7 mouse cellular contexts compared by ENCODE assay signal in genomic region chr5:115480101-115480500, GRCm38 (mm10). TPM values are rescaled to one million over a fixed set of nuclear protein-coding genes. Genes with fewer than 3 reads are reported as not detected.
DNase-seq lines count a peak whose midpoint lies in the region; ATAC-seq lines count a peak whose summit lies in the region.

No protein-coding gene starts in this region.

- peak overlapping the region; percentile 35; the same call in 1 of the 2 replicates for H3K9ac ChIP-seq in neural tube, embryonic 11.5 days (ENCODE audit: low read length)
- H3K9ac ChIP-seq in forebrain, embryonic 16.5 days (replicated peaks; ENCODE audit: low read depth, low read length), result 0 out of 2 replicates have a peak overlapping the region, but pooled peaks have one; percentile 17
- H3K9ac ChIP-seq in liver, embryonic 13.5 days, result peak overlapping the region; percentile 39; the same call in 1 of the 2 replicates
- no peak overlapping the region for H3K9ac ChIP-seq in stomach, embryonic 14.5 days (replicated peaks; ENCODE audit: low read depth, low read length)

- no peaks in the 10 kb centered on the region for H3K9me3 ChIP-seq in neural tube, embryonic 11.5 days (ENCODE audit: control insufficient read depth, low read length)
- no peaks in the 10 kb centered on the region for H3K9me3 ChIP-seq in forebrain, embryonic 16.5 days (ENCODE audit: control insufficient read depth, low read length)
- H3K9me3 ChIP-seq in liver, embryonic 13.5 days (replicated peaks), result no peaks in the 10 kb centered on the region
- no peaks in the 10 kb centered on the region for H3K9me3 ChIP-seq in stomach, embryonic 14.5 days (ENCODE audit: control insufficient read depth, low read depth, low read length)

- no peak for DNase-seq in neural tube, embryonic 11.5 days (ENCODE audit: low spot score)
- DNase-seq in neural tube, embryonic 10.5 days (ENCODE audit: extremely low spot score, low spot score), result no peak
- DNase-seq in liver, embryonic 13.5 days, result no peak
- DNase-seq in cerebellum, postnatal 4 days (ENCODE audit: low spot score in 2 of 2), result no peak
- no peak for DNase-seq in layer of hippocampus, adult 9-11 months

- no peak overlapping the region for H3K4me3 ChIP-seq in neural tube, embryonic 11.5 days (ENCODE audit: low read depth, low read length)
- H3K4me3 ChIP-seq in forebrain, embryonic 16.5 days (replicated peaks; ENCODE audit: low read length), result peak overlapping the region; percentile 21
- peak overlapping the region; percentile 36 for H3K4me3 ChIP-seq in liver, embryonic 13.5 days (replicated peaks)
- H3K4me3 ChIP-seq in stomach, embryonic 14.5 days (ENCODE audit: low read depth, low read length), result no peak overlapping the region

- ATAC-seq in neural tube, embryonic 11.5 days (ENCODE audit: insufficient read depth, low FRiP score, low TSS enrichment), result no peak
- no peak for ATAC-seq in forebrain, embryonic 16.5 days
- ATAC-seq in liver, embryonic 13.5 days (ENCODE audit: low read depth), result no peak
- no peak for ATAC-seq in stomach, embryonic 14.5 days (ENCODE audit: insufficient number of reproducible peaks, insufficient read depth, low FRiP score, low read depth)

- H3K36me3 ChIP-seq in neural tube, embryonic 11.5 days (ENCODE audit: control insufficient read depth, insufficient read depth, low read length), result no peaks in the 10 kb centered on the region
- no peaks in the 10 kb centered on the region for H3K36me3 ChIP-seq in forebrain, embryonic 16.5 days (ENCODE audit: control insufficient read depth, insufficient read depth)
- H3K36me3 ChIP-seq in liver, embryonic 13.5 days, result no peaks in the 10 kb centered on the region
- H3K36me3 ChIP-seq in stomach, embryonic 14.5 days (ENCODE audit: control insufficient read depth, insufficient read depth, low read length), result peaks cover 5% of the 10 kb centered on the region; the same call in 1 of the 2 replicates

- H3K27me3 ChIP-seq in neural tube, embryonic 11.5 days (ENCODE audit: control insufficient read depth, insufficient read depth, low read length), result peaks cover 13% of the 10 kb centered on the region
- no peaks in the 10 kb centered on the region for H3K27me3 ChIP-seq in forebrain, embryonic 16.5 days (replicated peaks; ENCODE audit: control insufficient read depth, insufficient read depth, low read length)
- 0 out of 2 replicates have a peak, but pooled peaks cover 1% of the 10 kb centered on the region for H3K27me3 ChIP-seq in liver, embryonic 13.5 days
- no peaks in the 10 kb centered on the region for H3K27me3 ChIP-seq in stomach, embryonic 14.5 days (ENCODE audit: control insufficient read depth, insufficient read depth, low read length)

- 21% methylated on average over 27 of the region's 27 CpGs for WGBS in neural tube, embryonic 11.5 days
- 16% methylated on average over 27 of the region's 27 CpGs for WGBS in forebrain, embryonic 16.5 days
- 34% methylated on average over 27 of the region's 27 CpGs for WGBS in liver, embryonic 13.5 days (ENCODE audit: insufficient replicate concordance)
- 25% methylated on average over 27 of the region's 27 CpGs for WGBS in stomach, embryonic 14.5 days

- peak overlapping the region; percentile 27 for H3K4me2 ChIP-seq in neural tube, embryonic 11.5 days (ENCODE audit: low read depth)
- peak overlapping the region; percentile 41 for H3K4me2 ChIP-seq in forebrain, embryonic 16.5 days (ENCODE audit: low read length)
- H3K4me2 ChIP-seq in liver, embryonic 13.5 days, result peak overlapping the region; percentile 58
- H3K4me2 ChIP-seq in stomach, embryonic 14.5 days (replicated peaks; ENCODE audit: low read depth, low read length), result peak overlapping the region; percentile 29; the same call in 1 of the 2 replicates

- no peak overlapping the region for H3K27ac ChIP-seq in neural tube, embryonic 11.5 days (ENCODE audit: low read depth, low read length)
- no peak overlapping the region for H3K27ac ChIP-seq in forebrain, embryonic 16.5 days (ENCODE audit: low read length)
- H3K27ac ChIP-seq in liver, embryonic 13.5 days, result no peak overlapping the region
- no peak overlapping the region for H3K27ac ChIP-seq in stomach, embryonic 14.5 days (ENCODE audit: low read length)

- H3K4me1 ChIP-seq in neural tube, embryonic 11.5 days (ENCODE audit: control insufficient read depth, insufficient read depth, low read length), result peaks cover 8% of the 10 kb centered on the region; the same call in 1 of the 2 replicates
- H3K4me1 ChIP-seq in forebrain, embryonic 16.5 days (replicated peaks; ENCODE audit: control insufficient read depth, insufficient read depth, low read length), result peaks cover 33% of the 10 kb centered on the region
- H3K4me1 ChIP-seq in liver, embryonic 13.5 days (replicated peaks), result peaks cover 38% of the 10 kb centered on the region
- peaks cover 5% of the 10 kb centered on the region; the same call in 1 of the 2 replicates for H3K4me1 ChIP-seq in stomach, embryonic 14.5 days (ENCODE audit: control insufficient read depth, insufficient read depth, low read length)

RNA-seq across cellular contexts. Expression of gene Sirt4, which starts 4.4 kb away (rescaled TPM):
- 15.5 and 23.5 TPM in 2 replicates for polyA plus RNA-seq in neural tube, embryonic 11.5 days (2014; fragmentation: Nextera tagmentation; extraction: Ambion mirVana)
- polyA plus RNA-seq in forebrain, embryonic 16.5 days (2015; fragmentation: Nextera tagmentation; extraction: Ambion mirVana), result 32.7 and 37.6 TPM in 2 replicates
- polyA plus RNA-seq in liver, embryonic 13.5 days (2015; fragmentation: Nextera tagmentation; extraction: Ambion mirVana), result 5.6 and 6.1 TPM in 2 replicates
- polyA plus RNA-seq in stomach, embryonic 14.5 days (2014; fragmentation: Nextera tagmentation; extraction: Ambion mirVana), result 20.9 and 23.5 TPM in 2 replicates

RNA-seq across cellular contexts. Expression of gene Pla2g1b, which starts 14.0 kb away (rescaled TPM):
- polyA plus RNA-seq in neural tube, embryonic 11.5 days (2014; fragmentation: Nextera tagmentation; extraction: Ambion mirVana), result not detected in 2 replicates
- polyA plus RNA-seq in forebrain, embryonic 16.5 days (2015; fragmentation: Nextera tagmentation; extraction: Ambion mirVana), result not detected in 2 replicates
- 0.35 TPM in 1 of 2 replicates, not detected in the other for polyA plus RNA-seq in liver, embryonic 13.5 days (2015; fragmentation: Nextera tagmentation; extraction: Ambion mirVana)
- 16.7 and 20.2 TPM in 2 replicates for polyA plus RNA-seq in stomach, embryonic 14.5 days (2014; fragmentation: Nextera tagmentation; extraction: Ambion mirVana)

RNA-seq across cellular contexts. Expression of gene Pxn, which starts 26.4 kb away (rescaled TPM):
- polyA plus RNA-seq in neural tube, embryonic 11.5 days (2014; fragmentation: Nextera tagmentation; extraction: Ambion mirVana), result 13.3 and 13.7 TPM in 2 replicates
- 20.6 and 22.5 TPM in 2 replicates for polyA plus RNA-seq in forebrain, embryonic 16.5 days (2015; fragmentation: Nextera tagmentation; extraction: Ambion mirVana)
- 11.1 and 14.5 TPM in 2 replicates for polyA plus RNA-seq in liver, embryonic 13.5 days (2015; fragmentation: Nextera tagmentation; extraction: Ambion mirVana)
- polyA plus RNA-seq in stomach, embryonic 14.5 days (2014; fragmentation: Nextera tagmentation; extraction: Ambion mirVana), result 15.9 and 17.7 TPM in 2 replicates

RNA-seq across cellular contexts. Expression of gene Msi1, which starts 50.7 kb away (rescaled TPM):
- 138 and 147 TPM in 2 replicates for polyA plus RNA-seq in neural tube, embryonic 11.5 days (2014; fragmentation: Nextera tagmentation; extraction: Ambion mirVana)
- polyA plus RNA-seq in forebrain, embryonic 16.5 days (2015; fragmentation: Nextera tagmentation; extraction: Ambion mirVana), result 53.9 and 62.2 TPM in 2 replicates
- polyA plus RNA-seq in liver, embryonic 13.5 days (2015; fragmentation: Nextera tagmentation; extraction: Ambion mirVana), result 0.83 and 1.4 TPM in 2 replicates
- polyA plus RNA-seq in stomach, embryonic 14.5 days (2014; fragmentation: Nextera tagmentation; extraction: Ambion mirVana), result 15.7 and 17.2 TPM in 2 replicates

Comparison
In these comparisons a context has a peak if more than half of its experiments do, and no peak if none do; other contexts are left out.
1. H3K4me3 ChIP-seq: peak in forebrain, embryonic 16.5 days (single experiment) and liver, embryonic 13.5 days (single experiment); none in neural tube, embryonic 11.5 days (single experiment) and stomach, embryonic 14.5 days (single experiment).
2. RNA of gene Pla2g1b, which starts 14.0 kb away (polyA plus RNA-seq): 16.7 to 20.2 TPM in stomach, embryonic 14.5 days; not detected in neural tube, embryonic 11.5 days, 0.35 TPM in liver, embryonic 13.5 days and not detected in forebrain, embryonic 16.5 days; every median in the first group is over 10 times any median in the second.
3. Peak in every context shown above with its lines, with median percentiles within 50 percentile points of each other: H3K4me2 ChIP-seq.